Mouse (Mus musculus) left cerebral cortex, postnatal 4 days (tissue): ENCODE data around the gene Methig1. TPM values are rescaled to one million over a fixed set of nuclear protein-coding genes. Genes with fewer than 3 reads are reported as not detected.
"Not testable (repeated sequence)": the region's sequence is repeated elsewhere in the genome, so short reads cannot be mapped to it uniquely, and the experiment has no call there.

Source experiments
- DNase-seq: peaks from one replicate; pipeline ENCODE4 v3.0.0-alpha.2; 2022
- intact Hi-C: fragments of 180-260 bp; cut with DNase I; formaldehyde crosslinking; loops from one replicate; pipeline ENCODE4 v1.15.1; 2025
- total RNA-seq, 2 experiments: library from RNA; stranded (reverse); gene quantifications; 2 replicates each; pipeline ENCODE4 v1.2.3; 2021

Methig1 gene
- total RNA-seq, 2 experiments from 2014 or later = not detected

- intact Hi-C loops = no loop called here
- DNase-seq = no peak
Measured at GRCm38 (mm10) chr15:100391599-100391998, 38.6 kb downstream of the Methig1 start.

DNA sequence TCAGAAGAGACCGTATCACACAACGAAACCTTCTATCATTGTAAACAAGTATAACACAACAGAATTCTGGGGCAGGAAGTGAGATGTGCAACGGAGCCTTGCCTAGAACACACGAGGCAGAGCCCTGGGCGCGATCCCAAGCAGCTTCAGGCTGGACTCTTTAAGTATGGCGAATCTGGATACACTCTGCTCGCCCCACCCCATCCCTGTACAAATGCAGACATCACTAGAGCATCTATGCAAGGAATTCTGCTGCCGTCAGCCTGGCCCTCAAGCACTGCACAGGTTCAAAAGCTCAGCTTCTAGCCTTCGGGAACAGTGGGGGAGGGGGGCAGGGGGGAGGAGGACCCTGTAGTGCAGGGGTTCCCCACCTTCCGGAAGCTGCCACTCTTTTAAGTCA, 40.1 kb downstream of the Methig1 start:
- intact Hi-C loops = no loop called here
- DNase-seq = no peak

GRCm38 (mm10) chr15:100395561-100395960, 42.6 kb downstream of the Methig1 start:
- no peak for DNase-seq
- intact Hi-C loops = no loop called here

- intact Hi-C loops = no loop called here
- no peak for DNase-seq
Measured at GRCm38 (mm10) chr15:100400592-100401250, 47.8 kb downstream of the Methig1 start.

DNA sequence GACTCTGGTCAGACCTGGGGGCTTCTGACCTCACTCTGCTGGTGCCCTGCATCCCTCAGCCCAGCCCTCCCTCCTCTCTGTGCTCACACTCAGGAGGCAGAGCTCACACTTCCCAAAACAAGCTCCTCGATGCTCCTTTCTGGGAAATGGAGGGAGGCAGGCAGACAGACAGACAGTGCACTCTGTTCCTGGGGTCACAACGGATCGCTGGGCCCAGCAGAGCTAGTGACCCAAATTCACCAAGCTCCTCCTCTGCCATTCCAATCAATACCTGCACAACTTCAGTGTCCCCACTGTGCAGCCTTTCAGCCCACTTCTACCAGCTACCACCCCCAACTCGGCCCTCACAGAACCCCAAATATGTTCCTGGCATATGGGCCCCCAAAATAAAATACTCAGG, 48.9 kb downstream of the Methig1 start:
- intact Hi-C loops = no loop called here
- no peak for DNase-seq

GRCm38 (mm10) chr15:100402347-100402746, 49.4 kb downstream of the Methig1 start:
- no peak for DNase-seq
- intact Hi-C loops = no loop called here

DNA sequence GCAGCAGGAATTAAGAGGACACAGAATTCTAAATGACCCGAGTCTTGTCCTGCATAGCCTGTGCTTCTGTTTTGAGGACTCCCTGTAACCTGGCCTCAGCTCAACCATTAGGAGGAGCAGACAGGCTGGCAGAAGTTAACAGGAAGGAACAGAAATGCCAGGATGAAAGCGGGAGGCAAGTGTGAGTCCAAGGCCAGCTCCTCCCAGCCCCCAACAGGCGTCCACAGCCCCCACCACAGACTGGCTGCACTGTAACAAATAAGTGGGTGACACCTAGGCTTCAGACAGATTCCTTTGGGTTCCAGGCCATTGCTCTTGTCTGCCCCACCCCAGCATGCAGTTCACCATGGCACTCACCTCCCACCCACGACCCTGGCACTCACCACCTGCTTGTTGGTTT, 49.8 kb downstream of the Methig1 start:
- no peak for DNase-seq
- intact Hi-C loops = no loop called here

- intact Hi-C loops = no loop called here
- DNase-seq = no peak
Measured at GRCm38 (mm10) chr15:100403318-100404000, 50.5 kb downstream of the Methig1 start.

GRCm38 (mm10) chr15:100406088-100406487, 53.1 kb downstream of the Methig1 start:
- intact Hi-C loops = no loop called here
- no peak for DNase-seq

DNA sequence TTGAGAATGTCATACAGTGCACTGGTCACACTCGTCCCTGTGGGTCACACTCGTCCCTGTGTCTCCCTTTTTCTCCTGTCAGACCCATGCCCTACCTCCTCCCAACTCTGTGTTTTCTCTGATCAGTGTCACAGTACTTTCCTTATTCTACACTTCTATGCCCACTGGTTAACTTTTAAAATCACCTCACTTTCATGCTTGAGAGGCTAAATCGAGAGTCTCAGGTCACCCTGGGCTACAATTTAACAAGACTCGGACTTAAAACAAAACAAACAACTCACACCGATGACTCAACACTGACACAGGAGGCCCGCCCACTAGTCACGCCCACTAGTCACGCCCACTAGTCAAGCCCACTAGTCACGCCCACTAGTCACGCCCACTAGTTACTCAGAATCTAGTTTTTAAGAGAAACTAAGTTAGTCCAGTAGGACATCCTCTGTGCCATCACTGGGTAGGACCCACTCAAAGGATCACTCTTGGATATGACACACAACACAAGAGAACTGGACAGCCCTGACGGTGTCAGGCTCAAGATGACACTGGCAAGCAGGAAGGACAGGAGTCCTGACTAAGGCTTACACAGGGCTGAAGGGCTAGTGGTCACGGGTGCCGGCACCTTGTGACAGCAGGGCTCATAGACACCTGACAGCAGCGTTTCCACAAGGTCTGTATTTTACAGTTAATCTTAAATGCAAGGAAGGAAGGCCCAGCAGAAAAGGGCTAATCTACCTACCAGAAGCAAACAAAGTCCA, 58.1 kb downstream of the Methig1 start:
- intact Hi-C loops = no loop called here
- DNase-seq = no peak

- DNase-seq = no peak
- intact Hi-C loops = no loop called here
Measured at GRCm38 (mm10) chr15:100411731-100412130, 58.8 kb downstream of the Methig1 start.

DNA sequence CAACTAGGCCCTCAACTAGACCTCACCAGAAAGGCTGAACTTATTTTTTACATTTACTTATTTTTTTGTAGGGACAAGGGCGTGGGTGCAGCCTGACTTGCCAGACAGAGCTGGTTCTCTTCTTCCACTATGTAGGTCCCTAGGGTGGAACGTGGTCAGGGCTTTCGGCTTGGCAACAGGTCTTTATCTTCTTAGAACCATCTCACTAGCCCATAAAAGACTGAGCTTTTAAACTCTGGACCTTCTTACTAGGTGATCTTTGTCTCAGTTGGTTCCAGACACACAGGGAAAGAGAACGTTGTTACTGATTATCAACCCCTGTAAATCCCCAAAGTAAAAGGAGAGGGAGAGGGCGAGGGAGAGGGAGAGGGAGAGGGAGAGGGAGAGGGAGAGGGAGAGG, 60.4 kb downstream of the Methig1 start:
- intact Hi-C loops = no loop called here
- DNase-seq = no peak

- intact Hi-C loops = no loop called here
- DNase-seq = no peak
Measured at GRCm38 (mm10) chr15:100414011-100414410, 61.1 kb downstream of the Methig1 start.

- no peak for DNase-seq
- intact Hi-C loops = no loop called here
Measured at GRCm38 (mm10) chr15:100414942-100415341, 62.0 kb downstream of the Methig1 start.

DNA sequence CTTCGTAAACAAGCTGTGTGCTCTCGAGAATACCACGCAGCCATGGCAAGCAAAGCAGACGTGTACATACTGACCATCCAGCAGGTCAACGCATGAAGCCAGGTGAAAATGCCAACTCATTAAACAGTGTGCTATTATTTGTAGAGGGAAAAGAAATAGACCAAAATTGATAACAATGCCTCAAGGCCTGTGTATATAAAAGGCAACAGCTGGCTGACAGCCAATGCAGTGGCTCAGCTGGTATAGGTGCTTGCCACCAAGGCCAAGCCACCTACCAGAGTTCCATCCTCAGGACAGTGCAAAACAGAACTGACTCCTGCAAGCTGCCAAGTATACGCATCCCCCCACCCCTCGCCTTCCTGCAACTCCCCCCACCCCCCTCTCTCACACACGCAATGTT, 62.7 kb downstream of the Methig1 start:
- intact Hi-C loops = no loop called here
- DNase-seq = no peak

- no peak for DNase-seq
- intact Hi-C loops = no loop called here
Measured at GRCm38 (mm10) chr15:100417854-100418450, 65.0 kb downstream of the Methig1 start.

- no peak for DNase-seq
- intact Hi-C loops = no loop called here
Measured at GRCm38 (mm10) chr15:100419311-100419710, 66.4 kb downstream of the Methig1 start.

- DNase-seq = no peak
- intact Hi-C loops = no loop called here
Measured at GRCm38 (mm10) chr15:100419901-100420745, 67.2 kb downstream of the Methig1 start.

GRCm38 (mm10) chr15:100421059-100421757, 68.3 kb downstream of the Methig1 start:
- DNase-seq = no peak
- intact Hi-C loops = no loop called here

DNA sequence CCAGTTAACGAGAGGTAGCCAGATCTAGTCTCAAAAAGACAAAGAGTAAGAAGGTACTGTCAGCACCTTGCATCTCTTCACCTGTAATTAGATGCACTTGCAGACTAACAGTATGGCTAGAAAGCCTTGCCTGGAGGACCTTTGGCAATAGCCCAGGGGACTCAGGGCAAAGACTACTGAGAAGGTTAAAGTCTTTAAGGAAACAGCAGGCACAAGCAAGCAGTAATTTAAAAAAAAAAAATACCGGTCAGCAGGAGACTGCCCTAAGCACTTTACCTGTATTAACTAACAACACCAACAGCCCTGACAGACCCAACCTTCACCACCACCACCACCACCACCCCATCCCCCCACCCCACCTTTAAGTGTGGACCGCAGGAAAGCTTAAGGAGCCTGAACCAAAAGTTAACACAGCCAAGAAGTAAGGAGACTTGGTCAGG, 68.8 kb downstream of the Methig1 start, which contains the start of gene Gm5475:
TSS of gene Gm5475 (plus strand) at position 390 of the 440 bp plus-strand sequence.
- intact Hi-C loops, DNase-seq: not testable (repeated sequence)
